Mouse (Mus musculus): Measurements from ENCODE around the gene Fbxw8.

- TF ChIP-seq CTCF (IDR thresholded peaks at IDR 0.05; ENCODE audit: low read depth) (no peak), EP300 (IDR thresholded peaks at IDR 0.05; ENCODE audit: low read depth) (no peak)
Measured at GRCm38 (mm10) chr5:118063181-118063621, 92.1 kb downstream of the Fbxw8 start.

All from heart, postnatal 0 days (tissue).